Mouse (Mus musculus): ENCODE measurements around the gene Nos3. TPM values are rescaled to one million over a fixed set of nuclear protein-coding genes. Genes with fewer than 3 reads are reported as not detected.
"Not testable (repeated sequence)": the region's sequence is repeated elsewhere in the genome, so short reads cannot be mapped to it uniquely, and the experiment has no call there.

Gene Nos3
- polyA plus RNA-seq, 1 experiment from 2014 or later = 1.7 TPM

DNA sequence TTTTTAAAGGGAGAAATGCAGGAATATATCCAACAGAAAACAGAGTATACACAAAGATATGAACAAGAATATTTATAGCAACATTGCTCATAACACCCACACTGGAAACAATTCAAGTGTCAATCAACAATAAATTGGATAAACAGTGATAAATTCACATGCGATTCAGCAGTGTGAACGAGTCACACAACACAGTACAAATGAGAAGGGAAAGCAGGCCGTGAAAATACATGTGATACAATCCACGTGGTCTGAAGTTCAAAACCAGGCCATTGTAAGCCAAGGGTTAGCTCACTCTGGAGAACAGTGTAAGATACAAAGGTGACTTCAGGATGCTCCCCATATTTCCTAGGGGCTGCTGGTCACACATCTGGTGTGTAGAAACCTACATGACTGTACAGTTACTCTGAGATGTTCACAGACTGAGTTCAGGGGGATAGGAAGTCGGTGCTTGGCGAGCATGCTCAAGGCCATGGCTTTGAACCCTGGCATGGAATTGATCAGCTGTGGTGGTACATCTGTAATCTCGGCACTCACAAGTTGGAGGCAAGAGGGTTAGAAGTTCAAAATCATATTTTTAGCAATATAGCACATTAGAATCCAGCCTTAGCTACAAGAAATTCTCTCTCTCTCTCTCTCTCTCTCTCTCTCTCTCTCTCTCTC lies 10.2 kb downstream of the Nos3 start:
- no peak for DNase-seq (ENCODE audit: low spot score)

DNA sequence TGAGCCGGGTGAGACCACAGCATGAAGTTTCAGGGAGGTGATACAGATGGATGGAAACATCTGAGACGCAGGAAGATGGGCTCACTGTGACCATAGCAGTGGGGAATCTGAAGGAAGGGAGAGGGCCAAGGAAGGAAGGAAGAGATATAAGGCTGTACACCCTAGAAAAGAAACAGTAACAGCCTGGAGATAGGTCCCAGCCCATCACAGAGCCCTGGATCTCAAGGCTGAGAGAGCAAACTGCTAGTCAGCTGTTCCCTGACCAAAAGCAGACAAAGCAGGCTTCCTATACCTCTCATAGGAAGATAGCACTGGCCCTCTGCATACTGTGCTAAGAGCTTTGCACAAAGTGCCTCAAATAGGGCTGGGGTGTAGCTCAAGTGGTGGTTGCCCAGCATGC lies 14.1 kb downstream of the Nos3 start:
- no peak for DNase-seq (ENCODE audit: low spot score)

DNA sequence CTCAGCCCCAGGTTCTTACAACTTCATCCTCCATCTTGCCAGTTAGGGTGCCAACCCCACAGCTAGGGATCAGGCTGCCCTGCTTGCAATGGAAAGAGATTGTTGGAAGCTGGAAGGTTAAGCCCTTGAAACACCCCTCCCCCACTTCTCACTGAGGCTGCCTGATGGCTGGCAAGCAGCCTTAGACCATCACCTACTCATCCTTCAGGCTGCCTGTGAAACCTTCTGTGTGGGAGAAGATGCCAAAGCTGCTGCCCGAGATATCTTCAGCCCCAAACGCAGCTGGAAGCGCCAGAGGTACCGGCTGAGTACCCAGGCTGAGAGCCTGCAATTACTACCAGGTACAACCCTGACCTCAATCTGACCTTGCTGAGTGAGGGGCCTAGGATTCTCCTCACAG lies 14.9 kb downstream of the Nos3 start:
- no peak for DNase-seq (ENCODE audit: low spot score)

DNA sequence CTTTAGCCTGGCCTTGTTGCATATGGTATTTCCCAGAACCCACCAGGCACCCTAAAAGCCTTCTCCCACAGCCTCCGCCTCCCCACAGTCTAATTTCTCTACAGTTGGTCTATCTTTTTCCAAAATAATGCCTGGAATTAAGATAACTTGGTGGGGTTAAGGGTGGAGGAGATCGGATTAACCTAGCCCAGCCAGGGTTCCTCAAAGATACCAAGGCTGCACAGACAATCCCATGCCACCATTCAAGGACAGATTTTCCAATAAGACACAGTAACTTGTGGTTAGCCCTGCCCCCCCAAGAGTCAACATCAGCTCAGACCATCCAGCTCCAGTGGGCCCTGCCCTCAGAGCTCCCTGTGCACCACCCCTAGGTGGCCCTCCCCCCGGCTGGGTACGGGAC lies 15.9 kb downstream of the Nos3 start:
- no peak for DNase-seq (ENCODE audit: low spot score)

DNA sequence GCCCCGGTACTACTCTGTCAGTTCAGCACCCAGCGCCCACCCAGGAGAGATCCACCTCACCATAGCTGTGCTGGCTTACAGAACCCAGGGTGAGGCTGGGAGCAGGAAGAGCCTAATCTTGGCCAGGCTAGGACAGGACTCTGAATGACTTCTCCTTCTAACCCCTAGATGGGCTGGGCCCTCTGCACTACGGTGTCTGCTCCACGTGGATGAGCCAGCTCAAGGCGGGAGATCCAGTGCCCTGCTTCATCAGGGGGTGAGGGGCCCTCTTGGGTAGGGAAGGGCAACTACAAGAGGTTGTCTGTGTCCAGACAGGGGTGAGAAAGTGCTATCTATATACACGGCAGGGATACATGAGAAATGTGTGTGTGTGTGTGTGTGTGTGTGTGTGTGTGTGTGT lies 16.9 kb downstream of the Nos3 start:
- no peak for DNase-seq (ENCODE audit: low spot score)

DNA sequence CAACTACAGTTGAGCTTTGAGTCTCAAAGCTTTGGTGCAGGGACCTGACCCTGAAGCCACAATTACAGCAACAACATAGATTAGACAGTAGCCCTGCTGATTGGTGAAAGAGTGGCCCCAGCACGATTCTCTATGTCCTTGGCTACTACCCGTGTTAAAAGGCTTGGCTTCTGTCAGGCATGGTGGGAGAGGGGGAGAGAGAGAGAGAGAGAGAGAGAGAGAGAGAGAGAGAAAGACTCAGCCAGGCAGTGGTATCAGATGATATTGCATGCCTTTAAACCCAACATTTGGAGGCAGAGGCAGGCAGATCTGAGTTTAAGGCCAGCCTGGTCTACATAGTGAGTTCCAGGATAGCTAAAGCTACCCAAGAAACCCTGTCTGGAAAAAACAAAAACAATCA lies 17.4 kb downstream of the Nos3 start:
- DNase-seq (ENCODE audit: low spot score) = no peak

DNA sequence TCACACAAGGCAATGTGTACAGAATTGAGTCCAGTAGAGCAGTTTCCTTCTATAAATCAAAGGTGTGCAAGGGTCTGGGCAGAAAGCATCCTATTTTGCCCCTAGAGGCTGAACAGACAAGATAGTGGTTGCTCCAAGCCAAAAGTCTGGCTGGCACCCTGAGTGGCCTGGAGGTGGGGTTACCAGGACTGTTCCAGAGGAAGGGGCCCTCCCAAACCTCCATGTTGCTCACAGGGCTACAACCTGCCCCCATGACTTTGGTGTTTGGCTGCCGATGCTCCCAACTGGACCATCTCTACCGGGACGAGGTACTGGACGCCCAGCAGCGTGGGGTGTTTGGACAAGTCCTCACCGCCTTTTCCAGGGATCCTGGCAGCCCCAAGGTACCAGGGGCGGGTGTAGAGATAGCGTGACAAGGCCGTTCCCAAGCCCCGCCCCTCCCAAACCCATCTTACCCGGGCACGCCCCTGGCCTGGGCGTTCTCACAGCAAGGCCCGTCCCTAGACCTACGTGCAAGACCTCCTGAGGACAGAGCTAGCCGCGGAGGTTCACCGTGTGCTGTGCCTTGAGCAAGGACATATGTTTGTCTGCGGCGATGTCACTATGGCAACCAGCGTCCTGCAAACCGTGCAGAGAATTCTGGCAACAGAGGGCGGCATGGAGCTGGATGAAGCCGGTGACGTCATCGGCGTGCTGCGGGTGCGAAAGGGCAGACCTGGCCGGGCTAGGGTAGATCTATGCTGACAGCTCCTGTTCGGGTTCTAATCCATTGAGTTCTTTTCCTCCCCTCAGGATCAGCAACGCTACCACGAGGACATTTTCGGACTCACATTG lies 18.6 kb downstream of the Nos3 start:
- peak; percentile 91 for DNase-seq (ENCODE audit: low spot score)

DNA sequence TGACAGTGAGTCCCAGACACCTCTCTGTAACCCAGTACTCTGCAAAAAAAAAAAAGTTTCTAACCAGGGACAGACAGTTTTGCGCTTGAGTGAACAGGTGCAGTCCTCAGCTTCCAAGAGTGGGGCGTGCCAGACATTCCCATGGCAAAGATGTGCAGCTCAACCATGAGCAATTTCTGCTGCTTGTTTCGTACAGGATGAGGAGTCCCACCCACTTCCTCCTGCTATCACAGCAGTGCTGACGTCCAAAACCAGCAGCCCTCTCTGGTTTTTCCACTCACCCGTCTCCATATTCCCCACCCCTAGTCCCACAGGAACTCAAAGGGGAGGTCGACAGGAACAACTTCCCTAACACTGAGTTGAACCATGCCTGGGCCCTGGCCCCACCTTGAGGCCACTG lies 19.8 kb downstream of the Nos3 start:
- peak; percentile 9 for DNase-seq (ENCODE audit: low spot score)

DNA sequence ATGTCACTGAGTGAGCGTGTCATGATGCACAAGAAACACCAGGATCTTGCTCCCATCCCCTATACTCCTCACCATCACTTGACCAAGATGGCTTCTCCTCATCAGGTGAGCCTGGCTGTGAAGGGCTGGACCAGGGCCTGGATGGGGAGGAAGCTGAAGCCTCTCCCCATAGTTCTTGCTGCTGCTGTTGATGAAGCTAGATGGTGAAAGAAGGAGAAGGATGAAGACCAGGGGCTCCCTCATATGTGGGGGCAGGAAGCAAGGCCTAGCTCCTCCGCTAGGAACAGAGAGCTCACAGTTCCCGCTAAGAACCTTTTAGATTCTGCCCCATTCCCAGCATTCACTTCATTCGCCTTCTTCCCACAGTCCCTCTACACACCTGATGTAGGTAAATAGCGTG lies 20.8 kb downstream of the Nos3 start:
- DNase-seq (ENCODE audit: low spot score) = no peak

DNA sequence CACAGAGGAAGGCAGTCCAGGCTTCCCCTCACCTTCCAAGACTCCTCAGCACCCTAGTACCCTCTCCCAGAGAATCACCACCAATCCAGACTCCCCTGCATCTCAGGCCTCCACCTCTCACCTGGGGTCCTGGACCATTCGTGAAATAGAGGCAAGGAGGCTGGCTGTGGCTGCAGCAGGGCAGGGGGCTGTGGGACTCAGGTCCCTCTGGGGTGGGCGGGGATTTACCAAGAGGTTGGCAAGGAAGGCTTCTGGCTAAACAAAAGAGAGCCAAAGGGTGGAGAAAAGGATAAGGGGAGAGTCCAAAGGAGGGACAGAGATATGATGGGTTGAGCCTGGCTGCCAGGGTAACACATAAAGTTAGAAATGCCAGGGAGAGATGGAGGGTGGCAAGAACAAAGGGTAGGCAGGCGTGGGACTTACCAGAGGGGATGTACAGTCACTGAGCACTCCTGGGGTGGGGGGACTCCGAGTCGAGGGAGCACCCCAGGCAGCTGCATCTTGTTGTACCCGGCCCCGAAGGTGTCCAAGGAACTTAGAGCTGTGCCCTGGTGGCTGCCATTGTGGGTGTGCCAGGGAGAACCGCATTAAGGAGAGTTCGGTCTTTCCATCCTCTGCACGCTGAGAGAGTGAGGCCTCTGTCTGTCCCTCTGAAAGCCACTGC lies 21.4 kb downstream of the Nos3 start:
- DNase-seq (ENCODE audit: low spot score) = no peak

DNA sequence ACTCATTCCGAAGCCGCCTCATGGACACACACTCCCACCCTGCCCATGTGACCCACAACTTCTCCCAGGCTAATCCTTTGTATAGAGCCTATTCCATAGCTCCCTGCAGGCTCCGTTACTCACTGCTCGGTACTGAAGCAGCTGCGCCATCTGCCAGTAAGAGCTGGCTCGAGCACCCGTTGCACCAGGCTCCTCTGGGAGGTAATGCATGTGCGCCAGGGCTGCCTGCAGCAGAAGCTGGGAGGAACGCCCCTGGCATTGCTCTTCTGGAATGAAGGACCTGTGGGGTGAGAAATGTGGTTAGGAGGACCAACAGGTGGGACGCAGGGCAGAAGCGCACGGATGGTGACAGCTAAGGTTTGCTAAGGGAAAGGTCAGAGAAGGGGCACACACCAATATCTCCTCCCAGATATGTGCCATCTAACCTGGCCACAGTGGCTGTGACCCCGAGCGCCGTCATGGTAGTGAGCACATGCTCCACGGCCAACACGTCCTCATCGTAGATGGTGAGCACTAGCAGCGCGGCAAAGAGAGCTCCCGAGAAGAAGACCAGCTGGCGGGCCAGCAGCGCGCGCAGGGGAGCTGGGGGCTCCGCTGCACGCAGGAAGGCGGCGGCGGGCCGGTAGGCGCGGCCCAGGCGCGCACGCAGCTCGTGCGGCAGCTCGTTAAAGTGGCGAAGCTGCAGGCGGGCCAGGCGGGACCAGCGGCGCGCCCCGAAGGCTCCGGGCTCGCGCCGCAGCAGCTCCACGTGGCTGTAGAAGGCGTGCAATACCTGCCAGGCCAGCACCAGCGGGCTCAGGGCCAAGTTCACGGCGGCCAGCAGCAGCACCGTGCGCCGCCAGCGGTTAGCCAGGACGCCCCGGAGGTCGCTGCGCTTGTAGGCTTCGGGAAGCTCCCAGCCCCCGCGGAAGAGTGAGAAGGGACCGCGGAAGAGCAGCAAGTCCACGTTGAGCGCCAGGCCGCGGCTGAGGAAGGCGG lies 22.9 kb downstream of the Nos3 start:
- peak; percentile 75 for DNase-seq (ENCODE audit: low spot score)

DNA sequence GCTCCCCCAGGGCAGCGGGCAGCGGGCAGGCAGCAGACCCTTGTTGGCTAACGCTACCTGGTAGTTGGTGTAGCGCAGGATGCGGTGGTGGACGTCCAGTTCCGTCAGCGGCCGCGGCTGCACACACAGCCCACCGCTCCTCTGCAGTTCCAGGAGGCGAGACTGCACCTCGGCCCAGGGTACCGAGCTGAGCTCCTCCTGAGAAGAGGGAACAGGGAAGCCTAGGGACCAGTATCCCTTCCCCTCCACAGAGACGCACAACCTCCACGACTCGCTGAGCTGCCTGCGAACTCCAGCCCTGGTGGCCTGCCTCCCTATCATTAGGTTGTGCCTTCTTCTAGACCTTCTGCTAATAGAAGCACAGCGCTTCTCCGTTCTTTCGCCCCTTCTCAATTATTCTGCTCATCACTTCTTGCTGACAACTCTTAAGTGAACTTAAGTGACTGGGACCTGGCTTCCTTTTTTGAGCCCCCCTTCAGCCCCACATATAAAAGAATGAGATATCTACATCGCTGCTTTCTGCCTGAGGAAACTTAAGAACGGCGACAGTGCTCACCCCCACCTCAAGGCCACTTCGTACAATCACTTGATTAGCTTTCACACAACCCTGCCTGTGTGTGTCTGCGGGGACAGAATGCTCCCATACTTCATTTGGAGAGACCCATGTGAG lies 23.8 kb downstream of the Nos3 start:
- DNase-seq (ENCODE audit: low spot score) = peak; percentile 5

DNA sequence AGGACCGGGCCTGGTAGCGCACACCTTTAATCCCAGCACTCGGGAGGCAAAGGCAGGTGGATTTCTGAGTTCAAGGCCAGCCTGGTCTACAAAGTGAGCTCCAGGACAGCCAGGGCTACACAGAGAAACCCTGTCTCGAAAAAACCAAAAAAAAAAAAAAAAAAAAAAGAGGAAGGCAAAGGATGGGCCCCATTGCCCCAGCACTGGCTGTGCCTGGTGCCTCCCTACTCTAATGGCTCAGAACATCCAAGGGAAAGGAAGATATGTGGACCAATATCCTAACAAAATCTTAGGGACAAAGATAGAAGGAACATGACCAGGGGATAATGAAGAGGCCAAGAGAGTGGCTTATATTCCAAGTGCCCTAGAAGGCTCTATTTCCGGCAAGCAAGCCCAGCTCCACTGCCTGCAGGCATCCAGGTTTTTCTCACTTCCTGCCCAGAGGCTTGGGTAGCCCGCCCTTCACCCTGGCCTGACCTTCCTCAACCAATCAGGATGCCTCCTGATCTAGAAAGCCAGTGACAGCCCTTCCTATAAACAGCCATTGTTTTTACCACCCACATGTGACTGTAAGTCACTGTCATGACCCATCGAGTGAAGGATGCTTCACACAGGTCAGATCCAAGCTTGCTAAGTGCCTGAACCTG lies 24.5 kb downstream of the Nos3 start:
- peak; percentile 83 for DNase-seq (ENCODE audit: low spot score)

DNA sequence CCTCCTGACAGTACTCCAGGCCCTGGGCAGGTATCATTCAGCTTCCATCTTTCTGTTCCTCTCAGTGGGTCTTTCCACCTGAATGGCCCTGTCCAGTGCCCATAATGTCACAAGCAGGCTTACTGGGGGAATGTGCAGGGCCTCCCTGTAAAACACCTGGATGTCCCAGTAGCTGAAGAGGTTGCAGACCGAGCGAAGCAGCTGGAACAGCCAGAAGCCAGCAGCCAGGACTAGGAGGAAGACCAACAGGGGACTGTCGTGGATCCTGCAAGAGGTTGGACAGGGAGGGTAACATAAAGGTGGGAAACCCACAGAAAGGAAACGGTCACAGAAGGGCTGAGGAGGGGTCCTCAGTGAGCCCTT lies 25.0 kb downstream of the Nos3 start:
- no peak for DNase-seq (ENCODE audit: low spot score)

DNA sequence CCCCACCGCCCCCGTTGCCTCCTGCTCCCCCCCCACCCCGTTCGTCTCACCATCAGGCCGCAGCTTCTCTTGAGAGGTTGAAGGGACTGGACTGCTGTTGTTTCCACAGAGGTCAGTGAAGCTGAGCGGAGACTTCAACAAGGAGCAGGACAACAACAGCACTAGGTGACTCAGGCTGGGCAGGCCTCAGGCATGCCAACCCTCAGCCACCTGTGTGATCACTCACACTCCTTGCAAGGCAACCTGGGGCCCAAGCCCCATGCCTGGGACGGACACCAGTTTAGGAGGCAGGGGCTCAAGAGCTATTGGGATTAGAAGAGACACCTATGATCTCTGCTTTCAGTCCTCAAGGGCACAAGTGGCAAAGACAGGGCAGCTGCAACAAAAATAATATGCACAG lies 27.3 kb downstream of the Nos3 start, which contains the start of gene Atg9b:
Gene Atg9b, minus strand, starts transcription at position 280 of the 400 bp plus-strand sequence.
- DNase-seq (ENCODE audit: low spot score) = no peak

DNA sequence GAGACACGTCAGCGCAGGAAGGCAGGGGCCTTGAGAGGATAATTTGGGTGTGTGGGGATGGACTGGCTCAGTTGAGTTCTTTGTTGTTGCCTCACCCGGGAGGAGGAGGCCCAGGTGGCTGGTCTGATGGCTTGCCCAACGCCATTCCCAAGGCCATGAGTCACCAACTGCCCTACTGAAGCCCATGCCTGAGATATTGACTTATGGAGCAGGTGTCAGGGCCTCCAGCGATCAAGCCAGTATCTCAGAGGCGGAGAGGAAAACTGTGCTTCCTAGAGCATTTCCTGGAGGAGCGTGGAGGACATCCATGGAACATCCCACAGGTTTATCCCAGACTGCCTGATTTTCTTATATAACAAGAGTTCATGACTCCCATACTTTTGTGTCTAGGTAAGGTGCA lies 28.1 kb downstream of the Nos3 start:
- DNase-seq (ENCODE audit: low spot score) = no peak

DNA sequence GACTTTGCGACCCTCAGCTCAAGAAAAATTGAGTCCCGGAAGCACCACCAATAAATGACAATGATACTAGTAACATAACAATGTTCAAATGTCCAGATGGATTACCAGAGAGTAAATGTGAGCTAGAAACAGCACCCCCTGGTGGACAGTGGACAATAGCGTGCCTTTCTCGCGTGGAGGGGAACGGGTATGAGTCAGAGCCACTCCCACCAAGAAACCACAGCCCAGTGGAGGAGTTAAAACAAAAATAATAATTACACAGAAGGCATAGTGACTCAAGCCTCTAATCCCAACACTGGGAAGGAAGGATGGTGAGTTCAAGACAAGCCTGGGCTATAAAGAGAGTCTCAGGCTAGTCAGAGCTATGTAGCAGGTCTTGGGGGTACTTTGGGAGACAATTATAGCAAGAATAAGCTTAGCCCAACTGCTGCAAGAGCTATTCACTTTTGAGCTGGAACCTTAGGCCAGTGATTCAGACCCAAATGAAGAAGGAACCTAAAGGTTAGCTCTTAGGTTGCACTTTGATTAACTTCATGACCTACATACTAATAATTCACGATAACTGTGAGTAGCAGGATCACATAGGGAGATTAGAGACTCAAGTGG lies 28.9 kb downstream of the Nos3 start, which contains the start of gene Abcb8:
Gene Abcb8, plus strand, starts transcription at position 272 of the 606 bp plus-strand sequence.
- DNase-seq (ENCODE audit: low spot score) = peak; percentile 85

DNA sequence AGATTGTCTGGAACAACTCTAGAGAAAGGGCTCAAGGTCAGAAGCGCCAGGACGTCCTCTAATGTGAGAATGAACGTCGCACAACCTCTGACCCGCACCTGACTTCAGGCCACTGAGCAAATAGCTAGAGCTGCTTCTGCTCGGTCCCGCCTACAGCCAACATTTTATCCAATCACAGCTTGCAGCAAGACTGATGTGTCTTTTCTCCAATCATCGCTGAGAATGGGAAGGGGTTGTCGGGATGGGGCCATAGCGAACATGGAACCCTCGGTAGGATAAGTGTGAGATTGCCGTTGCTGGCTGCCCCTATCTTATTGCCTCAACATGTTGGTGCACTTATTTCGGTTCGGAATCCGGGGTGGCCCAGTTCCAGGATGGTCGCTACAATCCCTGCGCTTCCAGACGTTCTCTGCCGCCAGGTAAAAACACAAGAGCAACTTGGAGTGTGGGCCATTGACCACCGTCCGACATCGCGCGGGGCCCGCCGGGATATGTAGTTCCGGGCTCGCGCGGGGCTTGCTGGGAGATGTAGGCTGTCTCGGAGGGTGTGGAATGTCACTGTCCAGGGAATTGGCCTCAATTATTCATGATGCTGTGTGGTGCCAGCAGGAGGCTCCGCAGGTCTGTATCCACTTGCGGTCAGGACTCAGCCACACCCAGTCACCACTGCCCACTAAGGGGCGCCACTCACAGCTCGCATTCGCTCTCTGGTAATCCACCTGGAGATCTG lies 29.7 kb downstream of the Nos3 start:
- peak; percentile 94 for DNase-seq (ENCODE audit: low spot score)

DNA sequence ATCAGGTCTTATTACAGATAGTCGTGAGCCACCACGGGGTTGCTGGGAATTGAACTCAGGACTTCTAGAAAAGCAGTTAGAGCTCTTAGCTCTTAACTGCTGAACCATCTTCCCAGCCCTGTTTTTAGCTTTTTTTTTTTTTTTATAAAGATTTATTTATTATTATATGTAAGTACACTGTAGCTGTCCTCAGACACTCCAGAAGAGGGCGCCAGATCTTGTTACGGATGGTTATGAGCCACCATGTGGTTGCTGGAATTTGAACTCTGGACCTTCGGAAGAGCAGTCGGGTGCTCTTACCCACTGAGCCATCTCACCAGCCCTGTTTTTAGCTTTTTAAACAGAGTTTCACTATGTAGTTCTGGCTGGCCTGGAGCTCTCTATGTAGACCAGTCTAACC lies 31.6 kb downstream of the Nos3 start:
- not testable (repeated sequence) for DNase-seq (ENCODE audit: low spot score)
